Mouse (Mus musculus) neural tube, embryonic 10.5 days (tissue): ENCODE results near the gene Gm973.
A peak's percentile ranks its signal among the peaks of the same experiment; 100 is the strongest.

Source experiments
- DNase-seq: peaks from one replicate; pipeline ENCODE4 v3.0.0-alpha.2; 2017; ENCODE audit warnings: low spot score; ENCODE audit errors: extremely low spot score

The Gm973 gene

GRCm38 (mm10) chr1:59516026-59516917 lies at the start of gene Gm973:
TSS of gene Gm973 (plus strand) at chr1:59516264.
- DNase-seq = peak; percentile 86

GRCm38 (mm10) chr1:59469170-59469569 lies 46.9 kb upstream of the Gm973 start:
- DNase-seq = no peak

- DNase-seq = peak; percentile 14
Measured at GRCm38 (mm10) chr1:59470766-59471165, 45.3 kb upstream of the Gm973 start.

GRCm38 (mm10) chr1:59472368-59473180 lies 43.5 kb upstream of the Gm973 start:
- peak; percentile 14 for DNase-seq

- no peak for DNase-seq
Measured at GRCm38 (mm10) chr1:59473181-59473555, 42.9 kb upstream of the Gm973 start.

- no peak for DNase-seq
Measured at GRCm38 (mm10) chr1:59475618-59476017, 40.4 kb upstream of the Gm973 start.

- DNase-seq = no peak
Measured at GRCm38 (mm10) chr1:59478911-59479310, 37.2 kb upstream of the Gm973 start.

- DNase-seq = peak; percentile 50
Measured at GRCm38 (mm10) chr1:59480821-59481455, 35.1 kb upstream of the Gm973 start.

GRCm38 (mm10) chr1:59481456-59482291 lies 34.4 kb upstream of the Gm973 start:
- peak; percentile 93 for DNase-seq

- DNase-seq = no peak
Measured at GRCm38 (mm10) chr1:59482331-59482695, 33.8 kb upstream of the Gm973 start, which contains the start of gene Fzd7. TSS of gene Fzd7 (plus strand) at chr1:59482424.

GRCm38 (mm10) chr1:59482696-59483520 lies 33.2 kb upstream of the Gm973 start:
- peak; percentile 68 for DNase-seq

- DNase-seq = peak; percentile 83
Measured at GRCm38 (mm10) chr1:59483521-59484245, 32.4 kb upstream of the Gm973 start.

- peak; percentile 61 for DNase-seq
Measured at GRCm38 (mm10) chr1:59484314-59484713, 31.8 kb upstream of the Gm973 start.

- DNase-seq = peak; percentile 82
Measured at GRCm38 (mm10) chr1:59484791-59485785, 31.0 kb upstream of the Gm973 start.

- no peak for DNase-seq
Measured at GRCm38 (mm10) chr1:59485803-59486202, 30.3 kb upstream of the Gm973 start.

GRCm38 (mm10) chr1:59487651-59488051 lies 28.4 kb upstream of the Gm973 start:
- DNase-seq = peak; percentile 50

- DNase-seq = no peak
Measured at GRCm38 (mm10) chr1:59488481-59488880, 27.6 kb upstream of the Gm973 start.

- DNase-seq = no peak
Measured at GRCm38 (mm10) chr1:59488991-59489390, 27.1 kb upstream of the Gm973 start.
